Mouse (Mus musculus) cerebellum, adult 2 months (tissue): ENCODE results near the gene Hnrnpu.

Source experiments
- CTCF ChIP-seq: fragments of 200-500 bp; IDR thresholded peaks from 2 replicates; pipeline ENCODE4 v1.5.1; 2011; ENCODE audit warnings: low read depth, mild to moderate bottlenecking, control low read depth, low read length, moderate library complexity, borderline replicate concordance; ENCODE audit not compliant: insufficient read depth
- POLR2A ChIP-seq: fragments of 200-500 bp; IDR thresholded peaks from 2 replicates; pipeline ENCODE4 v1.6.1; 2011; ENCODE audit warnings: low read length, control low read depth, borderline replicate concordance; ENCODE audit not compliant: insufficient read depth

DNA sequence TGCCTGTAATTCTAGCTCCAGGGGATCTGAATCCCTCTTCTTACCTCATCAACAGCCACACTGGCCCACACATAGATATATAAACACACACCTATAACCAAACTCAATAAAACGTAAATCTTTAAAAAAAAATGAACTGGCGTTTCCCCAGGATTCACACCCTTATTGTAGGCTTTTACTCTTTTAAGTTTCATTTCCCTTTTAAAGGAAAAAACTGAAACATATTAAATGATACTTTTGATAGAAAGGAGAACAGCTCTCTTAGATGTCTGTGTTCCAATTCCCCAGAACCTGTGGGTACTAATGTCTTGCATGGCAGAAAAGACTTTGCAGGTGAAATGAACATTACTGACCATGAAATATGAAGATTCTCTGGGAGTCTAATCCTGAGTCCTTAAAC is 13.2 kb upstream of the Hnrnpu start:
- TF ChIP-seq CTCF: no peak
- TF ChIP-seq POLR2A: no peak
